In genomic region chr19:42517957-42518619, GRCm38 (mm10) we compare ENCODE assay signal across 8 mouse cellular contexts. TPM values are rescaled to one million over a fixed set of nuclear protein-coding genes. Genes with fewer than 3 reads are reported as not detected.
DNase-seq lines count a peak whose midpoint lies in the region; ATAC-seq and TF ChIP-seq lines count a peak whose summit lies in the region.

No protein-coding gene starts in this region.

- H3K4me1 ChIP-seq in heart, postnatal 0 days (ENCODE audit: control insufficient read depth, insufficient read depth) = peaks cover 8% of the 10 kb centered on the region; the same call in 1 of the 2 replicates
- H3K4me1 ChIP-seq in hindbrain, embryonic 13.5 days (replicated peaks) = peaks cover 15% of the 10 kb centered on the region
- H3K4me1 ChIP-seq in midbrain, embryonic 12.5 days = peaks cover 12% of the 10 kb centered on the region

- no peak for TF ChIP-seq EP300 in heart, postnatal 0 days (IDR thresholded peaks at IDR 0.05; ENCODE audit: low read depth)

- WGBS in heart, postnatal 0 days = 16% methylated on average over 24 of the region's 24 CpGs
- 29% methylated on average over 24 of the region's 24 CpGs for WGBS in hindbrain, embryonic 13.5 days
- 27% methylated on average over 24 of the region's 24 CpGs for WGBS in midbrain, embryonic 12.5 days

- peak overlapping the region; percentile 93 for H3K4me3 ChIP-seq in heart, postnatal 0 days (ENCODE audit: low read depth, low read length)
- H3K4me3 ChIP-seq in hindbrain, embryonic 13.5 days = peak overlapping the region; percentile 90
- peak overlapping the region; percentile 90 for H3K4me3 ChIP-seq in midbrain, embryonic 12.5 days

- no peak for DNase-seq in heart, postnatal 0 days (ENCODE audit: low spot score)
- DNase-seq in heart, postnatal 36 days = no peak
- DNase-seq in cerebellum, adult 9-10 months = peak; percentile 58
- DNase-seq in layer of hippocampus, adult 8-10 months (ENCODE audit: low spot score in 2 of 2) = no peak
- no peak for DNase-seq in adipocyte (ENCODE audit: low spot score)
- DNase-seq in kidney, postnatal 14 days = no peak

- ATAC-seq in heart, postnatal 0 days (ENCODE audit: insufficient read depth, low read depth) = no peak; the same call in 1 of the 2 replicates
- peak; percentile 15 for ATAC-seq in hindbrain, embryonic 13.5 days (ENCODE audit: low FRiP score)
- ATAC-seq in midbrain, embryonic 12.5 days (ENCODE audit: low FRiP score, low read depth) = no peak; the same call in 1 of the 2 replicates

- H3K4me2 ChIP-seq in heart, postnatal 0 days (ENCODE audit: low read depth, low read length) = peak overlapping the region; percentile 85
- peak overlapping the region; percentile 78 for H3K4me2 ChIP-seq in hindbrain, embryonic 13.5 days
- peak overlapping the region; percentile 62 for H3K4me2 ChIP-seq in midbrain, embryonic 12.5 days (replicated peaks)

- no peaks in the 10 kb centered on the region for H3K36me3 ChIP-seq in heart, postnatal 0 days (replicated peaks; ENCODE audit: control insufficient read depth, insufficient read depth, low read length)
- no peaks in the 10 kb centered on the region for H3K36me3 ChIP-seq in hindbrain, embryonic 13.5 days
- no peaks in the 10 kb centered on the region for H3K36me3 ChIP-seq in midbrain, embryonic 12.5 days

- intact Hi-C loops in heart, postnatal 36 days (cut with DNase I) = loop anchor here (5.0 kb wide), 2 partner anchors 139 to 234 kb away; partner anchors contain the start of gene Pyroxd2

- no peaks in the 10 kb centered on the region for H3K9me3 ChIP-seq in heart, postnatal 0 days (replicated peaks; ENCODE audit: control insufficient read depth, low read length)
- no peaks in the 10 kb centered on the region for H3K9me3 ChIP-seq in hindbrain, embryonic 13.5 days
- no peaks in the 10 kb centered on the region for H3K9me3 ChIP-seq in midbrain, embryonic 12.5 days

- TF ChIP-seq CTCF in heart, postnatal 0 days (IDR thresholded peaks at IDR 0.05; ENCODE audit: low read depth) = no peak

- no peaks in the 10 kb centered on the region for H3K27me3 ChIP-seq in heart, postnatal 0 days (ENCODE audit: control insufficient read depth, insufficient read depth, low read length)
- no peaks in the 10 kb centered on the region for H3K27me3 ChIP-seq in hindbrain, embryonic 13.5 days
- no peaks in the 10 kb centered on the region for H3K27me3 ChIP-seq in midbrain, embryonic 12.5 days

- H3K27ac ChIP-seq in heart, postnatal 0 days (ENCODE audit: low read depth) = no peak overlapping the region
- H3K27ac ChIP-seq in hindbrain, embryonic 13.5 days = peak overlapping the region; percentile 81
- H3K27ac ChIP-seq in midbrain, embryonic 12.5 days (replicated peaks) = no peak overlapping the region; the same call in 1 of the 2 replicates

- H3K9ac ChIP-seq in heart, postnatal 0 days (replicated peaks; ENCODE audit: low read depth, low read length) = peak overlapping the region; percentile 84; the same call in 1 of the 2 replicates
- H3K9ac ChIP-seq in hindbrain, embryonic 13.5 days = peak overlapping the region; percentile 84
- H3K9ac ChIP-seq in midbrain, embryonic 12.5 days (replicated peaks) = peak overlapping the region; percentile 79

RNA-seq across cellular contexts. Expression of gene R3hcc1l, which starts 0.5 kb away (rescaled TPM):
- total RNA-seq in heart, postnatal 0 days (2014; rRNA removed; ENCODE audit: low replicate concordance) = 5.9 and 20.6 TPM in 2 replicates
- polyA plus RNA-seq in heart, postnatal 0 days (2015; fragmentation: Nextera tagmentation; extraction: Ambion mirVana) = 10.0 and 10.2 TPM in 2 replicates
- total RNA-seq in heart, postnatal 36 days (2021) = 10 to 100 TPM; 24.7 to 26.9 TPM
- polyA plus RNA-seq in hindbrain, embryonic 13.5 days (2015; fragmentation: Nextera tagmentation; extraction: Ambion mirVana) = 15.8 and 18.1 TPM in 2 replicates
- polyA plus RNA-seq in midbrain, embryonic 12.5 days (2016; fragmentation: Nextera tagmentation; extraction: Ambion mirVana) = 22.5 and 26.0 TPM in 2 replicates
- total RNA-seq in layer of hippocampus, adult 8-10 months (2022) = 10 to 100 TPM; 24.4 to 27.7 (median 27.2) TPM
